Mouse (Mus musculus) G1E (cell line): ENCODE data around the gene Gpr18. TPM values are rescaled to one million over a fixed set of nuclear protein-coding genes. Genes with fewer than 3 reads are reported as not detected.
"Not testable (repeated sequence)": the region's sequence is repeated elsewhere in the genome, so short reads cannot be mapped to it uniquely, and the experiment has no call there.

Experiments used
- ATAC-seq: 2 replicates; pipeline ENCODE4 v1.8.0; 2016; ENCODE audit warnings: mild to moderate bottlenecking; ENCODE audit not compliant: insufficient number of reproducible peaks, poor library complexity, low FRiP score, severe bottlenecking; ENCODE audit errors: extremely low read depth
- DNase-seq: peaks from one replicate; pipeline ENCODE4 v3.0.0; 2012; ENCODE audit warnings: low spot score
- H3K27me3 ChIP-seq: 2 replicates; pipeline ENCODE4 v1.6.1; 2012; ENCODE audit warnings: mild to moderate bottlenecking, low read length, inconsistent platforms; ENCODE audit not compliant: insufficient read depth
- H3K36me3 ChIP-seq: replicated peaks from 2 replicates; pipeline ENCODE3; 2012; ENCODE audit warnings: mild to moderate bottlenecking, inconsistent platforms
- H3K4me1 ChIP-seq: 2 replicates; pipeline ENCODE4 v1.6.1; 2012; ENCODE audit warnings: low read depth, low read length, inconsistent platforms, mixed read lengths; ENCODE audit not compliant: insufficient read depth
- H3K4me3 ChIP-seq: 2 replicates; pipeline ENCODE4 v1.5.1; 2012; ENCODE audit warnings: low read depth, mild to moderate bottlenecking, inconsistent platforms, low read length, moderate library complexity, mixed read lengths
- H3K9me3 ChIP-seq: replicated peaks from 2 replicates; pipeline ENCODE4 v1.6.1; 2012; ENCODE audit warnings: inconsistent platforms
- CTCF ChIP-seq: IDR thresholded peaks from 2 replicates; pipeline ENCODE4 v1.5.1; 2012; ENCODE audit warnings: low read depth, low read length, inconsistent platforms, mixed read lengths
- polyA plus RNA-seq: library from polyadenylated mRNA; stranded (reverse); fragments of >175 nt; gene quantifications from 2 replicates; pipeline ENCODE4 v1.2.3, GENCODE M21; 2012
- total RNA-seq, 2 experiments: library from RNA; stranded (forward) in 1 of 2; stranded (reverse) in 1 of 2; fragments of 200-1000 nt in 1 of 2; fragments of >200 nt in 1 of 2; fragmentation: Nextera tagmentation in 1 of 2; gene quantifications; 2 replicates each; pipeline ENCODE4 v1.2.3; 2014 to 2017

Gpr18 gene
- total and polyA plus RNA-seq, 3 experiments: 0.27 TPM; not detected in 2

DNA sequence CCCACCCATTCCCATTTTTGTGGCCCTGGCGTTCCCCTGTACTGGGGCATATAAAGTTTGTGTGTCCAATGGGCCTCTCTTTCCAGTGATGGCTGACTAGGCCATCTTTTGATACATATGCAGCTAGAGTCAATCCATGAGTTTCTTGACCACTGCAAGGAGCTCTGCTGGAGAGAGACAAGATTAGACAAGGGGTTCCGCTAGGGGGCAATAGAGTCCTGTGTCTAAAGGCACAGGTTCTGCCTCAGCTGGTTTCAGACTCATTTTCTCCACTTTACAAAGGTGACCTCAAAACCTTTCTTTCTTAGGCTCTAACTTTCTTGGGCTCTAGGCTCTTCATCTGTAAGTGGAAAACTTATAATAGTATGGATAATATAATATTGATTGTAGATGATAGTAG is 50.4 kb downstream of the Gpr18 start:
- not testable (repeated sequence) for H3K9me3 ChIP-seq, H3K36me3 ChIP-seq, H3K4me1 ChIP-seq, H3K4me3 ChIP-seq
- peak; percentile 69 for ATAC-seq
- DNase-seq: peak; percentile 76
- peak; percentile 78 for TF ChIP-seq CTCF
- peaks cover 22% of the 10 kb centered on the region for H3K27me3 ChIP-seq

Other genes with a start within 250 kb of the Gpr18 start
- 21.7 and 26.0 TPM in 2 replicates for gene Dock9, start 117.9 kb downstream of the Gpr18 start, total RNA-seq (2014; fragmentation: Nextera tagmentation)
- 9.3 and 10.2 TPM in 2 replicates for gene Dock9, start 117.9 kb downstream of the Gpr18 start, total RNA-seq (2017)
- 2.7 and 3.4 TPM in 2 replicates for gene Dock9, start 117.9 kb downstream of the Gpr18 start, polyA plus RNA-seq
- 37.2 and 57.4 TPM in 2 replicates for gene Ubac2, start 37.2 kb downstream of the Gpr18 start, total RNA-seq (2014; fragmentation: Nextera tagmentation)
- 25.0 and 27.4 TPM in 2 replicates for gene Ubac2, start 37.2 kb downstream of the Gpr18 start, total RNA-seq (2017)
- 50.8 and 55.3 TPM in 2 replicates for gene Ubac2, start 37.2 kb downstream of the Gpr18 start, polyA plus RNA-seq
- gene Gpr183, start 49.4 kb upstream of the Gpr18 start, total RNA-seq (2014; fragmentation: Nextera tagmentation): 0.24 TPM in 1 of 2 replicates, not detected in the other
- 6.9 and 7.1 TPM in 2 replicates for gene Gpr183, start 49.4 kb upstream of the Gpr18 start, total RNA-seq (2017)
- 0.07 and 0.08 TPM in 2 replicates for gene Gpr183, start 49.4 kb upstream of the Gpr18 start, polyA plus RNA-seq
- gene Timm8a2, start 118.9 kb upstream of the Gpr18 start, total RNA-seq (2014; fragmentation: Nextera tagmentation): not detected in 2 replicates
- 0.35 TPM in 1 of 2 replicates, not detected in the other for gene Timm8a2, start 118.9 kb upstream of the Gpr18 start, total RNA-seq (2017)
- 0.05 TPM in 1 of 2 replicates, not detected in the other for gene Timm8a2, start 118.9 kb upstream of the Gpr18 start, polyA plus RNA-seq
- gene Tm9sf2, start 191.3 kb upstream of the Gpr18 start, total RNA-seq (2014; fragmentation: Nextera tagmentation): 76.0 and 81.2 TPM in 2 replicates
- gene Tm9sf2, start 191.3 kb upstream of the Gpr18 start, total RNA-seq (2017): 162 and 173 TPM in 2 replicates
- gene Tm9sf2, start 191.3 kb upstream of the Gpr18 start, polyA plus RNA-seq: 131 and 189 TPM in 2 replicates